Mouse (Mus musculus): ENCODE measurements around the gene Bud13.
A peak's percentile ranks its signal among the peaks of the same experiment; 100 is the strongest.

Gene Bud13

DNA sequence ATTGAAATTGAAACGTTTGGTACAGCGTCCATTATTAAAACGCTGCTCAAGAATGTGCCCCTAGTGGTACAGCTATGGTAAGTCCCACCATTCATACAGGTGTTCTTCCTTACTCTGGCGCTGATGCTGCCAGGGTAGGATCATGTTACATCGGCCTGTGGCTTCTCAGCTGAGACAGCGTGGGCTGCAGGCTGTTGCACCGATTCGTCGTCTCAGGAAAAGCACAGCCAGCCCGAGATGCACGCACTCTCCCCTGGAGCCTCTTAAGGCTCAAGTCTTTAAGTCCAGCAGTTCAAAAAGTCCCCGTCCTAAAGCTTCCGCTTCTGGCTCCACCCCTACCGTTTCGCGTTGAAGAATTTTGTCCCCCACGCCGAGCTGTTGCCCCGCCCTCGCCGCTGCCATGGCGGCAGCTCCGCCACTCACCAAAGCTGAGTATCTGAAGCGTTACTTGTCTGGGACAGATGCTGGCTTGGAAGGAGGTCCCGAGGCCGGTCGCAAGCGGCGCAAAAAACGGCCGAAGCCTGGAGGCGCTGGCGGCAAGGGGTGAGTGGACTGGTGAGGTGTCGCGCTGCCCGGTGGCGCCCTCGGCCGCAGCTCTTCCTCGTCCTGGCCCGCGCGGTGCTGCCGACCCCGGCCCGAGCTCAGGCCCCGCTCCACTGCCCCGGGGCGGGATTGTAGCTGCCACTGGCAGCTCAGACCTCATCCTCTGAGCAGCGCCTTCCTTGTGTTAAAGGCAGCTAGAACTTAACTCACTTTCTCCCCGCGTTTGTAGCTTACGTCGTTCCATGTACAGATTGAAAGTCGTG lies at the start of gene Bud13:
TSS of gene Bud13 (plus strand) at position 378 of the 806 bp plus-strand sequence.
- DNase-seq = peak; percentile 94

DNA sequence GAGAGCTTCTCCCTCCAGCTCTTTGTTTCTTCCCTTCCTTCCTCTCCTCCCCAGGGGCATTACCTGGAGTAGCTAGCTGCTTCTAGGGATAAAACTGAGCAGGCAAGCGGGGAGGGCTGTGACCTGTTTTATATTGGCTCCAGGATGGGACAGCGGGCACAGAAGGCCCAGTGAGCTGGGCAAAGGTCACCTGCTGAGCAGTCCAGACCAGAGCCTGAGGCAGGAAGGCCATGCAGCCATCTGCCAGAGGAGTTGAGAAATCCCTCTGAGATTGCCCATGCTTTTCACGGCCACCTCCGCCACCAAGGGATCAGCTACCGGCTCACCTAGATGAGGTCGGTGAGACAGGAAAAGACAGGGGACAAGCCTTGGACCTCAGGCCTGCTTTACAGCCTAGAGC lies 47.6 kb upstream of the Bud13 start:
- no peak for DNase-seq

DNA sequence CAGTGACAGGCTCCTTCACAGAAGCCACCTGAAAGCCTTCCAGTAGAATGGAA lies 47.4 kb upstream of the Bud13 start, which contains the start of gene Apoc3:
TSS of gene Apoc3 (minus strand) at position 41 of the 53 bp plus-strand sequence.
- no peak for DNase-seq

DNA sequence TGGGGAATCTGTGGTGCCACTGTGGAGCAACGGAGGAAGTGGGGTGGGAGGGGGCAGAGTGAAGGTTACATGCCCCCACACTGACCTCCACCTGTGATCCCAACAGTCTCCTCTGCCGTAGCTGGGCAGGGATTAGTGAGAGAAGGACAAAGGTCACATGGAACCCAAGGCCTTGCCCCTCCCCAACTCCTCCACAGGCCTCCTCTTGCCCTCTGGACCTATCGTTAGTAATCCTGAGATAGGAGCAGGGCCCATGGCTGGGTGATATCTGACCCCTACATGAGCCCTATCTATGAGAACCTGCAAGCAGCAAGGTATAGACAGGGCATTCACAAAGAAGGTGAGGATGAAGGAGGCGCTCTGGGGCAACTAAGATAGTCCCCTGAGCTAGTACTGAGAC lies 47.2 kb upstream of the Bud13 start:
- no peak for DNase-seq

DNA sequence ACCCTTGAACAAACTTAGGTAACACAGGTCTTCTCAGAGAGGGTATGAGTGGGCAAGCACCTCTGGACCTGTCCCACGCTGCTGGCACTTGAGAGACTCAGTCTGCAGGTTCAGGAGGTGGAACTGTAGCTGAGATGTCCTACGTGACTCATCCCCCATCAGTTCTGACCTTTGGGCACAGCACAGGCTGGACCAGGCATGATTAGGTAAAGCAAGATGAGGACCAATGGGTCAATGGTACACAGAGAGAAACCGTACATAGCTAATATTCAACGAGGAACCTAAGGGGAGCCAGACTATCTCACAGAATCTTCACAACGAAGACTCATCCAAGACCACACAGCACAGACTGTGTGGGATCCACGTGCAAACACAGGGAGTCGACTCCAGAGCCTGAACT lies 44.0 kb upstream of the Bud13 start:
- no peak for DNase-seq

DNA sequence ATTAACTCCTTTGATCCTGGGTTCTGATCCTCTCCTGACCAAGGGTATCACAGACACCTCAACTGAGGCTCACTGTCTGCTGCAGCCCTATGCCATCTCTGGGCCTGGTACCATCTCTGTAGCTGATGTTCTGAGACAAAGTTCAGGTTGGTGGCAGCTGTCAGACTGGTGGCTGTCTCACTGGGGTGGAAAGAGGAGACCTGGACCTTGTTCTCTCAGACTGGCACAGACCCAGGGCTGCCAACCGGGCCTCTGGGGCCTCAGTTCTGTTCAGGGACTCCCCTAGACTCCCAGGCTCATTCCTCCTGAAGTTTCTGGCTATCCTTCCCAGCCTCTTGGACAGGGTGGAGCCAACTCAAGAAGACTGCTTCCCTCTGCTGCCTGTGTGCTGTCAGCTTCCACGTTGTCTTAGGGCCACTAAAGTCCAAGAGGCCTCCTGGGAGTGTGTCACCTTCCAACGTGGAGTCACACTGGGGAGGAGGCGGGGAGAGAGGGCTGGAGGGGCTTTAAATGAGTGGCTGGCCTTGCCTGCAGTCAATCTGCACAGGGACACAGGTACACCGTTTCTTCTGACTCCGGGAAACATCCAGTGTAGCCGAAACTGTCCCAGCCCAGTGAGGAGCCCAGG lies 42.2 kb upstream of the Bud13 start, which contains the start of gene Apoa4:
TSS of gene Apoa4 (plus strand) at position 171 of the 628 bp plus-strand sequence.
- DNase-seq = no peak

DNA sequence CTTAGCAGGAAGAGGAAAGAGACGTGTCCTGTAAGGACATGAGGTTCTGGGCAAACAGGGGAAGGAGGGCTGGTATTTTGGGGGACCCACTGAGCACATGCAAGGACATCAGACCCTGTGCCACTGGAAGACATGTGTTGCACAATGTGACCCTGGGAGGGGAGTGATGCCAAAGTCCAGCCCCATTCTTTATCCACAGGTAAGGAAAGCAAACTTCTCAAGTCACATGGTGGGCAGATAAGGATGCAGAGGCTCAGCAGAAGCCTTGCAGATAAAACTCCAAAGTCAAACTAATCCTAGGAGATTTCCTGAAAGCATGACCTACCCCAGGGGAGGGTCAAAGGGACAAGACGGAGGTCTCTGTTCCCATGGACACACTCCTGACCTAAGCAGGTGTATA lies 41.0 kb upstream of the Bud13 start:
- DNase-seq = no peak

DNA sequence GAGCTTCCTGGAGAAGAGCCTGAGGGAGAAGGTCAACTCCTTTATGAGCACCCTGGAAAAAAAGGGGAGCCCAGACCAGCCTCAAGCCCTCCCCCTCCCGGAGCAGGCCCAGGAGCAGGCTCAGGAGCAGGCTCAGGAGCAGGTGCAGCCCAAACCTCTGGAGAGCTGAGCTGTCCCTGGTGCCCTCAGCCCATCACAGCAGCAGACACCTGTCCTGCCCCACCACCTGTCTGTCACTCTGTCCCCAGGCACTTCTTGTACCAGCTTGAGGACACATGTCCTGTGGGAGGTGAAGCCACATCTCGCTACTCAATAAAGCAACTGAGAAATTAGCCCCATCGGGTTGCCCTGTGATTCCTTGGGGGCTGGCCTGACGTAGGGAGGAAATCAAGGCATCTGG lies 39.7 kb upstream of the Bud13 start:
- DNase-seq = no peak

DNA sequence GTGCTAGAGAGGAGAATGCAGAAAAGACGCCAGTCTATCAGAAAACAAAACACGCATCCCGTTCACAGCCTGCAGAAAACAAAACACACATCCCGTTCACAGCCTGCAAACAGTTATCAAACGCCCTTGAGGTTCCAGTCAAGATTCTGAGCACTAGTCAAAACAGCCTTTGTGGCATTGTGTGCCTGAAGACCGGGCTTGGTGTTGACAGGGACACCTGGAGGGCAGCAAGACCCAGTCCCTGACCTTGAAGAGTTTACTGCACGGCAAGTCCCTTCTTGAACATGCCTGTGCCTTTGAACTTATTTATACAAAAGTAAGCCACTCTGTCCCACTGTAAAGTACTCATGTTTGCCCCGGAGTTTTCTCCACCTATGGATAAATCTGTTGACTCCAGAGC lies 39.2 kb upstream of the Bud13 start:
- DNase-seq = no peak

DNA sequence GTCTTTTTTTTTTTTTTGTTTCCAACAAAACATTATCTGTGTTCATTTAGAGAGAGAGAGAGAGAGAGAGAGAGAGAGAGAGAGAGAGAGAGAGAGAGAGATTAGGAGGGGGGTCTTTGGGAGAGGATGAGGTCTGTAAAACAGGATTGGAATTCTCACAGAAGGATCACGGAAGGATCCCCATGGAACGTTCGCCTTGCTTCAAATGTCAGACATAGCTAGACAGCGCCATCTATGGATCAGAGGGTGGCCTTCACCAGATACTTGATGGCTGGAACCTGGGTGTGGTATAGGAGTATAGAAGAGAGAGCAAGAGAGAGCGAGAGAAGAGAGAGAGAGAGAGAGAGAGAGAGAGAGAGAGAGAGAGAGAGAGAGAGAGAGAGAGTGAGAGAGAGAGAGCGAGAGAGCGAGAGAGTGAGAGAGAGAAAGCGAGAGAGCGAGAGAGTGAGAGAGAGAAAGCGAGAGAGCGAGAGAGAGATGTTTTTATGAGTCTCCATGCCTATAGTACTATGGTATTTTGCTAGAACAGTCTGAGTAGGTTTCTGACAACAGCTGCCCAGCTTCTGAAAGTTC lies 36.0 kb upstream of the Bud13 start:
- peak; percentile 37 to 64 for DNase-seq

DNA sequence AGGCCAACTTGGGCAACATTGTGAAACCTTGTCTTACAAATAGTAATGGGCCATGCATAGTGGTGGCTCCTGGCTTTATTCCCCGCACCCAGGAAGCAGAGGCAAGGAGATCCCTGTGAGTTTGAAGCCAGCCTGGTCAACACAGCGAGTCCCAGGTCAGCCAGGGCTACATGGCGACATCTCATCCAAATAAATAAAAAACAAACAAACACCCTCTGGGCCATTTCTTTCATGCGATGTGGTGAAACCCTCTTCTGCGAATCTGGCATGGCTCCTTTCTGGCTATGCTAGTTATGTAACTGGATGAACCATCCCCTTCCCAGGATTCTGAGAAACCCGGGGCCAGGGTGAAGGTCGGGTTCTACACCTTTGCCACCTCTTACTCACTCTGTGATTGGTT lies 26.6 kb upstream of the Bud13 start:
- no peak for DNase-seq

DNA sequence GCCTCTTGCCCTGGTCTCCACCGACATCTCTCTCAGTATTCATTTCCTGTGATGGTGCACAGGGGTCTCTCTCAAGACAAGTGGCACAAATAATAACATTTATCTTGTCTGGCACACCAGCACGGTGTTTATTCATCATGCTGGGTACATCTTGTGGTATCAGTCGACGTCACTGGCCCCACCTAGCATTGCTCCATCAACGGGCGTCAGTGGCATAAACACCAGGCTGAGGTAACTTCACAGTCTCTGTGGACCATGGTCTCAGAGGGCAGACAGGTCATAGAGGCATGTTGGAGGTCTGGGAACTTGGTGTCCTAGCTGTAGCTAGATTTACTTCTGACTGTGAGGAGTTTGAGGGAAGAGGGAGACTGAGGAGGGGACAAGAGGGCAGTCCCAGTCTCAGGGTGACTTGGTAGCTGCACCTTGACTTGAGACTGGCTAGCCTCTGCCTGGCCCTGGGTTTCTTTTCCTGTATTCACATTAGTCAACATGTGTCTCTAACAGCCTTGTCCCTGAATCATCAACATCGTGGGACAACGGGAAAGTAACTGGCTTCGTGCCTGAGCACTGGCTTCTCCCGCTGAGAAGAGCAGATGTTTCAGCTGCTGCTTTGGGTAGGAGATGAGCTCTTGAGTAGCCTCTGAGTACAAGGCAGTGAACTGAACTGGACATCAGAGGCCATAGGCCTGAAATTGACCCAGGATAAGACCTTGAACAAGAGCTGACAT lies 26.0 kb upstream of the Bud13 start:
- no peak for DNase-seq

DNA sequence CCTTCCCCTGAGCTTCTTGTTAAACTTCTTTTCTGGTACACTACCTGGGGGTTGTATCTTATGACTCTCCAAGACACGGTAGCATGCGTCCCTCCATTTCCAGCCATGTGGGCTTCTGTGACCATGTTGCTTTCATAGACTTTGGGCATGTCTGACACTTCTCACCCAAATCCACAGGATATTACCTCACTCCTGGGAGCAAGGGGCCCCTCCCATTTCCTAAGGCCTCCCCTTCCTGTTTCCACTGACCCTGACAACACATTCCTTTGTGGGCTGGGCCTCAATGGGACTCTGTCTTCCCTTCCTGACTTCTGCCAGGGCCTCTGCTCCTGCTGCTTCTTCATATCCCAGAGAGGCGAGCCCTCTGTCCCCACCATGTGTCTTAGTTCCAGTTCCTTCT lies 25.3 kb upstream of the Bud13 start:
- peak; percentile 15 to 23 for DNase-seq

DNA sequence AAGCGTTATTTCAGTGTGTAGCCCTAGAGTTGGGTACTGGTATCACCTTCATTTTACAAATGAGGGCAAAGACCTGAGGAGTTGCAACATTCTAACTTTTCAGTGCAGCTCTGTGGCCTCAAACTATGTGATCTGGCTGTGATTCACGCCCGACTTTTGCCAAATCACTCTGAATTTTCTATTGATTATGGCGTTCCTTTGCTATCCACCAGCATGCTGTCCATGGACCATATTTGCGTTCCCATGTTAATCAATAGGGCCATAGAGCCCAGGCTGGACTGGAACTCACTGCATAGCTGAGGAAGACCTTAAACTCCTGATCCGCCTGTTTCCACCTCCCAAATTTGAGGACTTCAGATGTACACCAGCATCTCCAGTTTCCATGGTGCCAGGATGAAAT lies 23.7 kb upstream of the Bud13 start:
- DNase-seq = no peak

DNA sequence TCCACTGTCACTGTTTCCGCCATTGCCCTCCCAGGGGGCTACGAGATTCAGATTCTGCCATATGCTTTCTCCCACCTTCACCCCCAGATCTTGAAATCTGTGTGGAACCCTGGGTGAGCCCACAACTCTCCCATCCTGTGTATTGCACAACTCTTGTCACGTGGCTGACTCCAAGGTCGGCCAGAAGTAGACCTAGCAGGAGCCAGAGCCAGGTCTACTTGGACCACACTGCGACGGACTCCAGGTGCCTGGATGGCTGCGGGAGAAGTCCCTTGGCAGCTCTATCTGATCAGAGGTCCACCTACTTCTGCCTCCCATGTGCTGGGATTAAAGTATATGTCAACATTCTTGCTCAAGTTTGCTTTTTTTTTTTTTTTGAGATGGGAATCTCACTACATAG lies 21.7 kb upstream of the Bud13 start:
- DNase-seq = no peak

DNA sequence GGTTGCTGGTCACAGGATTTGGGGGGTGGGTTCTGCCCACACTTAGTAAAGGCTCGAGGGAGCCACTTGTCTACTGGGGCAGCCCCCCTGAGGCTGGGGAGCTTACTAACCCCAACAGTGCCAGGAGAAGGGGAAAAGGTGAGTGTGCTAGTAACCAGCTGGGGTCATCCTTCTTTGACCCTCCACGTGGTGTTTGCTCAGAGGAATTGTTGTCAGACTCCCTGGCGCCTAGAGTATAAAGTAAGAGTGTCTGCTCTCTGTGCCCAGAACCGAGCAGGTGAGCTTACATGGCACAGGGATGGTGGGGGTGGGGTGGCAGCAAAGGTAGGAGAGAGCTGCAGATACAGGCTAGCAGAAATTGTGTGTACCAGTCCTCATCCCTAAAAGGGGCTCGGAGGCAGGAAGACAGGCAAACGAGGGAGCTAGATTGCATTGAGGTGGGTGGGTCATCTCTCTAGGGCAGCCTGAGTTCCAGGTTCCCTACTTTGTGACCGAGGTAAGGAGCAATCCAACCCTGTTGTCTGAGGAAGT lies 14.4 kb upstream of the Bud13 start, which contains the start of gene Apoa5:
TSS of gene Apoa5 (plus strand) at position 291 of the 531 bp plus-strand sequence.
- no peak for DNase-seq

DNA sequence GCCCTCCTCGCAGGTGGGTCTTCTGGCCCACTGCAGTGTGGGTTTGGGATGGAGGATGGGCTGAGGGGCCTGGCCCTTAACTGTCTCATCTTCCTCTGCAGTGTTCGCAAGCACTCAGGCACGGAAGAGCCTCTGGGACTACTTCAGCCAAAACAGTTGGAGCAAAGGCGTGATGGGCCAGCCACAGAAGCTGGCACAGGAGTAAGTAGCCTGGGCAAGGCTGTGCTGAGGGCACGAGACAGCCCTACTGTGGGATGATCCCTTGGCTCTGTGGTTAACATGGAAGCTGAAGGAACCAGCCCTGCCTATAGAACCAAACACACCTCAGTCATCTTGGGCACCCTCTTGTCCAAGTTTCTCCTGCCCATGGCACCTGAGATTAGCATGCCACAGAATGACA lies 13.7 kb upstream of the Bud13 start:
- no peak for DNase-seq

DNA sequence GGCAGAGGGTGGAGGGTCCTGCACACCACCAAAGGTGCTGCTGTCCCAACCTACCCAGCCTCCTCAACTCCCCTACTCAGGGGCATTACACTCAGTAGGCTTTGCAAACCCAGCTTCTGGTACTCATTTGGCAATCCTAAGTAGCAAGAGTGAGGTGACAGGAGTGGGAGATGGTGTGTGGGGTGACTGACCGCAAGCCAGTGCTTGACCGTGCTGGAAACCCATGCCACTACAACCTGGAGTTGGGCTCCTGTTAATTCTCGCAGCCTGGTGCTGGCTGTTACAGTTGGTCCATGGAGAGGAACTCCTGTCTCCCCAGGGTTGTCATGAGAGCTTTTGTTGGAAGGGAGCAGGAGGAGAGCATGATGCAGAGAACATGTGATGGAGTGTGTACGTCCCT lies 12.0 kb upstream of the Bud13 start:
- DNase-seq = no peak

DNA sequence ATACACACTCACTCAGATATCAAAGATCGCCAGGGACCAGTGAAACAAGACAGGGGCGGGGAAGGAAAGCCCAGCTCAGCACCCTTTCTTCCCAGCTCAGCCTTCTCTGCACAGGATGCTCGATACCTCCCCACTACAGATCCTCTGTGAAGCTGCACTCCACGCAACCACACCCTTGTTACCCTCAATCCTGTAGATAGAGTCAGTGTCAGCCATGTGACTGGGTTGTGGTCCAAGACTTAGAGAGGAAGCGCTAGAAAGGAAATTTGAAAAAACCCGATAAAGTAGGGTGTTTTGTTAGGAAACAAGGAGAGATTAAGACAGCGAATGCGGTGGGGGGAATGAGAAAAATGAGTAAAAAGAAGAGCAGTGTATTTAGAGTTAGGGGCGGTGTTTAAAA lies 10.7 kb upstream of the Bud13 start:
- DNase-seq = no peak

DNA sequence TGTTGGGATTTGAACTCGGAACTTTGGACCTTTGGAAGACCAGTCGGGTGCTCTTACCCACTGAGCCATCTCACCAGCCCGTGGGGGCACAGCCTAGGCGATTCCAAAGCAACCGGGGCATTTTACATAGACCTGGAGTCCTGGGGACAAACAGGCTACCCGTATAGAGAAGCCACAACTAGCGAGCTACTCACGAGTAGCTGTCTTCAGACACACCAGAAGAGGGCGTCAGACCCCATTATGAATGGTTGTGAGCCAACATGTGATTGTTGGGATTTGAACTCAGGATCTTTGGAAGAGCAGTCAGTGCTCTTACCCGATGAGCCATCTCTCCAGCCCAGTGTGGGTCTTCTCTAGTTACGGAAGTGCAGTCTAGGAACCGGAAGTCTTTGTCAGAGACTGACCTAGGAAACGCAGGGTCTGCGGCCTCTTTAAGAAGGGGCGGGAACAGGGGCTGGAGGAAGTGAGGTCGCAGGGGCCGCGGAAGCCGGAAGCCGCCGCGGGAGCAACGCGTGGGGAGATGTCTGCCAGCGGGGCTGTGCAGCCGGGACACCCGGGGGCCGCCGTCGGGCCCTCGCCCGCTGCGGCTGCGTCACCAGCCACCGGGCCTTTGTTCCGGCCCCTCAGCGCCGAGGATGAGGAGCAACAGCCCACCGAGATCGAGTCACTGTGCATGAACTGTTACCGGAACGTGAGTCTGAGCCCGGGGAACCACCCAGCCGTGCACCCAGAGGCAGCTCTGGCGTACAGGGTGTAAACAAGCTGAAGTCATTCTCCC lies 9.9 kb upstream of the Bud13 start, which contains the start of gene Zpr1:
TSS of gene Zpr1 (plus strand) at position 388 of the 778 bp plus-strand sequence.
- DNase-seq = peak; percentile 91 to 94

DNA sequence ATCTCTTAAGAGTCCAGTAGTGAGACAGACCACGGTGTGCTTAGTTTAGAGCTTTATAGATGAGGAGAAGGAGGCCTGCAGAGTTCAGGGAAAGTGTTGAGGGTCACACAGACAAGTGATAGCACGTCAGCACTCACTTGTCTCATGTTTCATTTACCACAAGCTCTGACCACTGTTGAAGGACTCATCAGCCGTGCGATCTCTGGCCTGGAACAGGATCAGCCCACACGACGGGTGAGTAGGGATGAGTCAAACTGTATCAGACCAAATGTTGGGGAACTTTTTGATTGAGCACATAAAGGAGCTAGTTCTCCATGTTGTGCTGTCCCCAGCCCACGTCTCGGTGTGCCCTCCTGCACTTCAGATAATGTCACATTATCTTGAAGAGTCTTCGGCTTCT lies 8.3 kb upstream of the Bud13 start:
- DNase-seq = no peak

DNA sequence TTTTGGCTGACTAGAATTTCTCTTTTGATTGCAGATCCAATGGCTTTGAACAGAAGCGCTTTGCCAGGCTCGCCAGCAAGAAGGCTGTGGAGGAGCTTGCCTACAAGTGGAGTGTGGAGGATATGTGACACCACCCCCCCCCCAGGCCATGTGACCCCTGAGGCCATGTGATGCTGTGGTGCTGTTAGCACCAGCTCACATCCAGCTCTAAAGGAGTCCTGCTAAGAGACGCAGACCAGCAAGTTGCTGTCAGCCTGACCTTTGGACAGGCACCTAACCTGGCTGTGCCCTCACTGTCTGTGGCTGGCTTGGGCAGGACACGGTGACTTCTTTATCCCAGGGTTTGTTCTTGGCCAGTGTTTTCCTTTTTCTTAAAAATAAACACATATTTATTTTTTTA lies 15.6 kb downstream of the Bud13 start:
- no peak for DNase-seq

DNA sequence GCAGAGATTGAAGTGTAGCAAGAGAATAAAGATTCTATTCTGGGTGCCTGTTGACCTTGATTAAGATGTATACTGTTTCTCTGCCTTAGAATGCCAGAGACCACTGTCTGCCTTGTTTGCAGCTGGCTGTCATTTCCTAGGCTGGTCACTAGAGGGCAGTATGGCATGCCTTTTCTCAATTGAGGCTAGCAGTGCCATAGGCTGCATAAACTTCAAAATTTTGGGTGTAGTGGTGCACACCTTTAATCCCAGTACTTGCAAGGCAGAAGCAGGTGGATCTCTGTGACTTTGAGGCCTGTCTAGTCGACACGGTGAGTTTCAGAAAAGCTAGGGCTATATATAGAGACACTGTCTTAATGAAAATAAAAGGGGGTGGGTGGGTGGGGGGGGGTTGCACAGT lies 19.3 kb downstream of the Bud13 start:
- DNase-seq = peak in 1 of 2 experiments; percentile 21

All from lung, adult 18-20 months (tissue).